Mouse (Mus musculus) thymus, adult 2 months (tissue): ENCODE results near the gene Irs3.

ENCODE experiments used
- CTCF ChIP-seq: fragments of 200-500 bp; IDR thresholded peaks from 2 replicates; pipeline ENCODE4 v1.5.1; 2012; ENCODE audit warnings: mild to moderate bottlenecking, control low read depth, low read length, moderate library complexity, borderline replicate concordance; ENCODE audit not compliant: control insufficient read depth, poor library complexity, insufficient read depth; ENCODE audit errors: extremely low read depth
- POLR2A ChIP-seq: fragments of 200-500 bp; IDR thresholded peaks from 2 replicates; pipeline ENCODE4 v1.6.1; 2012; ENCODE audit warnings: mild to moderate bottlenecking, low read length, control low read depth, moderate library complexity; ENCODE audit not compliant: control insufficient read depth, poor library complexity, insufficient read depth; ENCODE audit errors: extremely low read depth

DNA sequence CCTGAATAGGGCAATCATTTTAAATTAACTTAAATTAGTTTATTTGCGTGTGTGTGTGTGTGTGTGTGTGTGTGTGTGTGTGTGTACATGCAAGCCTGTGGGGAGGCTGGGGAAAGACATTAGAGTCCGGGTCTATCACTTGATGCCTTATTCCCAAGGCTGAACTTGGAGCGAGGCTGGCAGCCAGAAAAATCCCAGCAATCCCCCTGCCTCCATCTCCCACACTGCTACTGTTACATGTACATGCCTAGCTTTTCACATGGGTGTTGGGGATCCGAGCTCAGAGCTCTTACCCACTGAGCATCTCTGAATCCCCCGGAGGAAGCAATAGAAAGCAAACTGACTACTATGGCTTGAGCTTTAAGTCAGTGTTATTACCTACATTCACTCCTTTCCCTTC lies 26.8 kb upstream of the Irs3 start:
- TF ChIP-seq CTCF (no peak), POLR2A (no peak)
